Mouse (Mus musculus) limb, embryonic 14.5 days (tissue): ENCODE data around the gene Fndc10. TPM values are rescaled to one million over a fixed set of nuclear protein-coding genes. Genes with fewer than 3 reads are reported as not detected.

Source experiments
- ATAC-seq: fragments of 200-750 bp; cut with Nextera tagmentation; 2 replicates; pipeline ENCODE4 v1.8.0; 2017; ENCODE audit warnings: low read depth, moderate number of reproducible peaks, moderate TSS enrichment; ENCODE audit not compliant: low FRiP score
- DNase-seq: peaks from one replicate; pipeline ENCODE4 v3.0.0-alpha.2; 2015; ENCODE audit warnings: low spot score
- H3K27ac ChIP-seq: fragments of 300-500 bp; sonication (generic); replicated peaks from 2 replicates; pipeline ENCODE4 v1.5.1; 2014; ENCODE audit warnings: low read depth, mild to moderate bottlenecking, low read length, moderate library complexity, mixed read lengths
- H3K27me3 ChIP-seq: fragments of 300-500 bp; sonication (generic); 2 replicates; pipeline ENCODE4 v1.6.1; 2014; ENCODE audit warnings: low read length, mixed read lengths; ENCODE audit not compliant: control insufficient read depth, insufficient read depth
- H3K36me3 ChIP-seq: fragments of 300-500 bp; sonication (generic); 2 replicates; pipeline ENCODE4 v1.6.1; 2014; ENCODE audit warnings: mild to moderate bottlenecking, low read length, moderate library complexity, mixed read lengths; ENCODE audit not compliant: control insufficient read depth, insufficient read depth
- H3K4me1 ChIP-seq: fragments of 300-500 bp; sonication (generic); 2 replicates; pipeline ENCODE4 v1.6.1; 2014; ENCODE audit warnings: antibody characterized with exemption, low read length, mixed read lengths; ENCODE audit not compliant: control insufficient read depth, insufficient read depth
- H3K4me2 ChIP-seq: fragments of 300-500 bp; sonication (generic); replicated peaks from 2 replicates; pipeline ENCODE4 v1.6.1; 2014; ENCODE audit warnings: low read depth, mild to moderate bottlenecking, low read length, moderate library complexity; ENCODE audit not compliant: severe bottlenecking
- H3K4me3 ChIP-seq: fragments of 300-500 bp; sonication (generic); replicated peaks from 2 replicates; pipeline ENCODE4 v1.5.1; 2014; ENCODE audit warnings: low read length
- H3K9ac ChIP-seq: fragments of 300-500 bp; sonication (generic); 2 replicates; pipeline ENCODE4 v1.6.1; 2014; ENCODE audit warnings: mild to moderate bottlenecking, low read depth, low read length, moderate library complexity; ENCODE audit not compliant: severe bottlenecking
- H3K9me3 ChIP-seq: fragments of 300-500 bp; sonication (generic); 2 replicates; pipeline ENCODE4 v1.6.1; 2016; ENCODE audit warnings: low read length; ENCODE audit not compliant: control insufficient read depth
- POLR2A ChIP-seq: fragments of 200-500 bp; IDR thresholded peaks from 2 replicates; pipeline ENCODE4 v1.8.0; 2012; ENCODE audit warnings: inconsistent platforms, mild to moderate bottlenecking, moderate library complexity, borderline replicate concordance; ENCODE audit not compliant: insufficient read depth, insufficient read length; ENCODE audit errors: extremely low read depth
- WGBS: fragments of 180-500 bp; shearing (Covaris S2); extraction: QIAGEN DNeasy Blood & Tissue Kit; methylation state at CpG from one replicate; pipeline ENCODE4 v1.1.7; 2014; 5-methylcytosine and 5-hydroxymethylcytosine counted together
- polyA plus RNA-seq, 2 experiments: library from polyadenylated mRNA; depleted of rRNA in 1 of 2; stranded (reverse) in 1 of 2; unstranded in 1 of 2; fragments of >200 nt; fragmentation: Nextera tagmentation in 1 of 2; extraction: Ambion mirVana in 1 of 2; gene quantifications; 2 replicates each; pipeline versions ENCODE4 v1.2.1 to v1.2.3; 2012 to 2014

Fndc10 gene
- polyA plus RNA-seq, 2 experiments: 9.4 to 31.0 TPM

- DNase-seq: no peak
- Histone ChIP-seq H3K4me1 (peaks cover 13% of the 10 kb centered on the region), H3K4me3 (no peak overlapping the region), H3K36me3 (no peaks in the 10 kb centered on the region; the same call in 1 of the 2 replicates), H3K27me3 (peaks cover 4% of the 10 kb centered on the region; the same call in 1 of the 2 replicates), H3K4me2 (peak overlapping the region; percentile 10; the same call in 1 of the 2 replicates), H3K9me3 (no peaks in the 10 kb centered on the region), H3K27ac (no peak overlapping the region), H3K9ac (no peak overlapping the region)
- no peak for ATAC-seq
- 66% methylated on average over 16 of the region's 16 CpGs for WGBS
- TF ChIP-seq POLR2A: no peak
Observed at GRCm38 (mm10) chr4:155696261-155697255, 2.4 kb downstream of the Fndc10 start.

- Histone ChIP-seq H3K27me3 (peaks cover under 1% of the 10 kb centered on the region; the same call in 1 of the 2 replicates), H3K4me3 (no peak overlapping the region), H3K4me1 (peaks cover 8% of the 10 kb centered on the region), H3K9ac (no peak overlapping the region), H3K27ac (no peak overlapping the region), H3K4me2 (no peak overlapping the region), H3K36me3 (no peaks in the 10 kb centered on the region; the same call in 1 of the 2 replicates), H3K9me3 (no peaks in the 10 kb centered on the region)
- DNase-seq (no peak), ATAC-seq (no peak)
- TF ChIP-seq POLR2A: no peak
Observed at GRCm38 (mm10) chr4:155700425-155700824, 6.3 kb downstream of the Fndc10 start.

GRCm38 (mm10) chr4:155703425-155703929 is 9.3 kb downstream of the Fndc10 start:
- DNase-seq (no peak), ATAC-seq (no peak)
- H3K9me3 ChIP-seq: no peaks in the 10 kb centered on the region
- no peaks in the 10 kb centered on the region for H3K27me3 ChIP-seq
- H3K36me3 ChIP-seq: no peaks in the 10 kb centered on the region
- no peak overlapping the region for H3K4me3 ChIP-seq
- H3K4me2 ChIP-seq: no peak overlapping the region
- H3K4me1 ChIP-seq: no peaks in the 10 kb centered on the region; the same call in 1 of the 2 replicates
- no peak for TF ChIP-seq POLR2A
- H3K27ac ChIP-seq: no peak overlapping the region
- 96% methylated on average over 4 of the region's 4 CpGs for WGBS
- H3K9ac ChIP-seq: no peak overlapping the region

- under 1% methylated on average over 83 of the region's 83 CpGs for WGBS
- H3K27ac ChIP-seq: peak within 1 kb of the TSS; percentile 98
- peak within 1 kb of the TSS; percentile 77 for H3K4me2 ChIP-seq
- no peaks in the 10 kb centered on the region; the same call in 1 of the 2 replicates for H3K4me1 ChIP-seq
- H3K9ac ChIP-seq: peak within 1 kb of the TSS; percentile 79
- no peaks in the 10 kb centered on the region for H3K9me3 ChIP-seq
- no peaks in the 10 kb centered on the region for H3K27me3 ChIP-seq
- DNase-seq (peak; percentile 97), ATAC-seq (peak; percentile 97)
- peak; percentile 28; the same call in 1 of the 2 replicates for TF ChIP-seq POLR2A
- peak within 1 kb of the TSS; percentile 96 for H3K4me3 ChIP-seq
- H3K36me3 ChIP-seq: no peaks in the 10 kb centered on the region
Observed at GRCm38 (mm10) chr4:155704721-155705591, 10.8 kb downstream of the Fndc10 start, which contains the start of gene Ssu72. TSS of gene Ssu72 (plus strand) at chr4:155704800.
